Mouse (Mus musculus): ENCODE data around the gene Hist2h2ac. TPM values are rescaled to one million over a fixed set of nuclear protein-coding genes. Genes with fewer than 3 reads are reported as not detected.

Gene Hist2h2ac
- total and polyA plus RNA-seq, 2 experiments = 1.6 to 113 TPM

GRCm38 (mm10) chr3:96198181-96198580, 22.5 kb downstream of the Hist2h2ac start:
- TF ChIP-seq CTCF (IDR thresholded peaks at IDR 0.05; ENCODE audit: low read depth, low read length) (no peak), POLR2A (IDR thresholded peaks at IDR 0.05; ENCODE audit: extremely low read depth, insufficient read depth, low read length) (no peak)
- Histone ChIP-seq H3K27me3 (ENCODE audit: control insufficient read depth, insufficient read depth, low read length) (no peaks in the 10 kb centered on the region), H3K4me3 (ENCODE audit: insufficient read depth, low read depth, low read length) (peak overlapping the region; percentile 38; the same call in 1 of the 2 replicates), H3K27ac (replicated peaks; ENCODE audit: insufficient read depth, low read depth, low read length) (peak overlapping the region; percentile 40), H3K9ac (ENCODE audit: low read depth, low read length) (peak overlapping the region; percentile 13; the same call in 1 of the 2 replicates), H3K4me1 (ENCODE audit: control insufficient read depth, insufficient read depth, low read length) (peaks cover 4% of the 10 kb centered on the region; the same call in 1 of the 2 replicates), H3K79me2 (ENCODE audit: control insufficient read depth, insufficient read depth, low read length) (no peaks in the 10 kb centered on the region), H3K36me3 (ENCODE audit: control insufficient read depth, insufficient read depth, low read length) (no peaks in the 10 kb centered on the region)
- DNase-seq (ENCODE audit: extremely low read depth, low read depth, low spot score) = peak; percentile 81
- 3% methylated on average over 6 of the region's 6 CpGs for whole genome bisulfite sequencing

GRCm38 (mm10) chr3:96197129-96197749, 23.4 kb downstream of the Hist2h2ac start:
- Histone ChIP-seq H3K4me3 (ENCODE audit: insufficient read depth, low read depth, low read length) (peak overlapping the region; percentile 58), H3K9ac (ENCODE audit: low read depth, low read length) (peak overlapping the region; percentile 62), H3K27ac (replicated peaks; ENCODE audit: insufficient read depth, low read depth, low read length) (peak overlapping the region; percentile 77), H3K79me2 (ENCODE audit: control insufficient read depth, insufficient read depth, low read length) (no peaks in the 10 kb centered on the region), H3K36me3 (ENCODE audit: control insufficient read depth, insufficient read depth, low read length) (no peaks in the 10 kb centered on the region), H3K27me3 (ENCODE audit: control insufficient read depth, insufficient read depth, low read length) (no peaks in the 10 kb centered on the region), H3K4me1 (ENCODE audit: control insufficient read depth, insufficient read depth, low read length) (peaks cover 4% of the 10 kb centered on the region; the same call in 1 of the 2 replicates)
- WGBS = under 1% methylated on average over 50 of the region's 50 CpGs
- peak; percentile 90 for DNase-seq (ENCODE audit: extremely low read depth, low read depth, low spot score)
- TF ChIP-seq CTCF (IDR thresholded peaks at IDR 0.05; ENCODE audit: low read depth, low read length) (no peak), POLR2A (IDR thresholded peaks at IDR 0.05; ENCODE audit: extremely low read depth, insufficient read depth, low read length) (peak; percentile 75)

- DNase-seq (ENCODE audit: extremely low read depth, low read depth, low spot score) = no peak
- WGBS = 21% methylated on average over 27 of the region's 27 CpGs
- Histone ChIP-seq H3K4me3 (ENCODE audit: insufficient read depth, low read depth, low read length) (peak overlapping the region; percentile 58), H3K27ac (replicated peaks; ENCODE audit: insufficient read depth, low read depth, low read length) (peak overlapping the region; percentile 77), H3K4me1 (ENCODE audit: control insufficient read depth, insufficient read depth, low read length) (peaks cover 4% of the 10 kb centered on the region; the same call in 1 of the 2 replicates), H3K9ac (ENCODE audit: low read depth, low read length) (peak overlapping the region; percentile 62), H3K79me2 (ENCODE audit: control insufficient read depth, insufficient read depth, low read length) (no peaks in the 10 kb centered on the region), H3K36me3 (ENCODE audit: control insufficient read depth, insufficient read depth, low read length) (no peaks in the 10 kb centered on the region), H3K27me3 (ENCODE audit: control insufficient read depth, insufficient read depth, low read length) (no peaks in the 10 kb centered on the region)
- TF ChIP-seq CTCF (IDR thresholded peaks at IDR 0.05; ENCODE audit: low read depth, low read length) (peak; percentile 38; the same call in 1 of the 2 replicates), POLR2A (IDR thresholded peaks at IDR 0.05; ENCODE audit: extremely low read depth, insufficient read depth, low read length) (no peak)
These were observed 24.1 kb downstream of the Hist2h2ac start for GRCm38 (mm10) chr3:96196437-96197128.

DNA sequence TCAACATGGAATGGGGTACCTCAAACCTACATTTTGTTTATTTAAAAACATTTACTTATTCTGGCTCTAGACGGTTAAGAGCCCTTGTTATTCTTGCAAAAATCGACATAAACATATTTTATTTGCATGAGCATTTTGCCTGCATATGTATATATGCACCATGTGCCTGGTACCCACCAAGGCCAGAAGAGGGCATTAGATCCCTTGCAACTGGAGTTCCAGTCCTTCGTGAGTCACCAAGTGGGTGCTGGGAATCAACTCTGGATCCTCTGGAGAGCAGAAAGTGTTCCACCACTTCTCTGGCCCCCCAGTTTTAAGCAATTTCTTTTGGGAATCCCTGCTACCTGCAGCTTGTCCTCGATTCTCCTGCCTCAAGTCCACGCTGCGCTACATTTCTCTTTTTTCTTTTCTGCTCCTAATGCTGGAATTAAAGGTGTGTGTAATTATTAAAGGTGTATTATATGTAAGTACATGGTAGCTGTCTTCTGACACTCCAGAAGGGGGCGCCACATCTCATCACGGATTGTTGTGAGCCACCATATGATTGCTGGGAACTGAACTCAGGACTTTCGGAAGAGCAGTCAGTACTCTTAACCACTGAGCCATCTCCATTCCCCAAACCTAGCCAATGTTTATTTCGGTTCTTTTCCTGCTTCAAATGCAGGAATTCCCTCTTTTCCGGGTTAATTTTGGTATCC, 24.9 kb downstream of the Hist2h2ac start:
- no peak overlapping the region for H3K27ac ChIP-seq (replicated peaks; ENCODE audit: insufficient read depth, low read depth, low read length)
- peaks cover 4% of the 10 kb centered on the region; the same call in 1 of the 2 replicates for H3K4me1 ChIP-seq (ENCODE audit: control insufficient read depth, insufficient read depth, low read length)
- no peaks in the 10 kb centered on the region for H3K36me3 ChIP-seq (ENCODE audit: control insufficient read depth, insufficient read depth, low read length)
- no peak overlapping the region for H3K9ac ChIP-seq (ENCODE audit: low read depth, low read length)
- no peak for DNase-seq (ENCODE audit: extremely low read depth, low read depth, low spot score)
- TF ChIP-seq CTCF (IDR thresholded peaks at IDR 0.05; ENCODE audit: low read depth, low read length) (no peak), POLR2A (IDR thresholded peaks at IDR 0.05; ENCODE audit: extremely low read depth, insufficient read depth, low read length) (no peak)
- H3K27me3 ChIP-seq (ENCODE audit: control insufficient read depth, insufficient read depth, low read length) = no peaks in the 10 kb centered on the region
- no peak overlapping the region for H3K4me3 ChIP-seq (ENCODE audit: insufficient read depth, low read depth, low read length)
- H3K79me2 ChIP-seq (ENCODE audit: control insufficient read depth, insufficient read depth, low read length) = no peaks in the 10 kb centered on the region
- WGBS = 93% methylated on average over 11 of the region's 11 CpGs

DNA sequence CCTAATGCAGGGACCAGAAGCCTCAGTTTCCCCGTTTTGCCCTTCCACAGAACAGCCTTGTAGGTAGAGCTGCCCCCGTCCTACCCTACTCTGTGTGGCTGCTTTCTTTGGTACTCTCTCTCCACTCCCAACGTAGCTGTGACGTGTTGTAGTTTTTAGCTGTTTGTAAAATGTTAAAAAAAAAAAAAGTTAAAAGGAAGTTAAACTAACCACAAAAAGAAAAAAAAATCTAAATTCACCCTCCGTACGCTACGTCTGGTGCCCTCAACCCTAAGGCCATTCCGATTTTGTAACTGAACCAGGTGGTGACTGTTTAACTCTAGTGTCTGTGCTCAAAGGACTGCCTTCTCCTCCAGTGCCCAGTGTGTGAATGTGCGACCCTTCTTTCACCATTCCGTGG, 25.7 kb downstream of the Hist2h2ac start:
- H3K4me1 ChIP-seq (ENCODE audit: control insufficient read depth, insufficient read depth, low read length) = peaks cover 4% of the 10 kb centered on the region; the same call in 1 of the 2 replicates
- H3K79me2 ChIP-seq (ENCODE audit: control insufficient read depth, insufficient read depth, low read length) = no peaks in the 10 kb centered on the region
- no peak overlapping the region for H3K4me3 ChIP-seq (ENCODE audit: insufficient read depth, low read depth, low read length)
- TF ChIP-seq CTCF (IDR thresholded peaks at IDR 0.05; ENCODE audit: low read depth, low read length) (no peak), POLR2A (IDR thresholded peaks at IDR 0.05; ENCODE audit: extremely low read depth, insufficient read depth, low read length) (no peak)
- H3K27me3 ChIP-seq (ENCODE audit: control insufficient read depth, insufficient read depth, low read length) = no peaks in the 10 kb centered on the region
- no peak overlapping the region for H3K9ac ChIP-seq (ENCODE audit: low read depth, low read length)
- WGBS = 82% methylated on average over 10 of the region's 10 CpGs
- no peaks in the 10 kb centered on the region for H3K36me3 ChIP-seq (ENCODE audit: control insufficient read depth, insufficient read depth, low read length)
- no peak for DNase-seq (ENCODE audit: extremely low read depth, low read depth, low spot score)
- H3K27ac ChIP-seq (replicated peaks; ENCODE audit: insufficient read depth, low read depth, low read length) = no peak overlapping the region
